Mouse (Mus musculus): ENCODE results near the gene Upb1. TPM values are rescaled to one million over a fixed set of nuclear protein-coding genes. Genes with fewer than 3 reads are reported as not detected.

The Upb1 gene
- polyA plus RNA-seq, 1 experiment from 2014 or later = 0.52 TPM

- Histone ChIP-seq H3K9ac (ENCODE audit: low read depth, low read length) (no peak overlapping the region), H3K4me2 (replicated peaks; ENCODE audit: low read depth) (no peak overlapping the region), H3K9me3 (ENCODE audit: control insufficient read depth) (no peaks in the 10 kb centered on the region), H3K4me3 (ENCODE audit: low read depth, low read length) (no peak overlapping the region), H3K36me3 (ENCODE audit: control insufficient read depth, insufficient read depth) (no peaks in the 10 kb centered on the region), H3K27me3 (replicated peaks; ENCODE audit: control insufficient read depth, insufficient read depth, low read length) (no peaks in the 10 kb centered on the region), H3K27ac (ENCODE audit: low read depth, low read length) (no peak overlapping the region), H3K4me1 (replicated peaks; ENCODE audit: control insufficient read depth, insufficient read depth, low read length) (no peaks in the 10 kb centered on the region)
- no peak for ATAC-seq
- no peak for TF ChIP-seq CTCF (IDR thresholded peaks at IDR 0.05; ENCODE audit: low read depth)
- 64% methylated on average over 4 of the region's 4 CpGs for WGBS
Observed at GRCm38 (mm10) chr10:75418747-75419146, 17.8 kb downstream of the Upb1 start.

- H3K4me2 ChIP-seq (replicated peaks; ENCODE audit: low read depth) = peak overlapping the region; percentile 35; the same call in 1 of the 2 replicates
- no peak overlapping the region for H3K4me3 ChIP-seq (ENCODE audit: low read depth, low read length)
- TF ChIP-seq CTCF (IDR thresholded peaks at IDR 0.05; ENCODE audit: low read depth) = no peak
- H3K9me3 ChIP-seq (ENCODE audit: control insufficient read depth) = no peaks in the 10 kb centered on the region
- H3K27me3 ChIP-seq (replicated peaks; ENCODE audit: control insufficient read depth, insufficient read depth, low read length) = no peaks in the 10 kb centered on the region
- ATAC-seq = no peak
- H3K9ac ChIP-seq (ENCODE audit: low read depth, low read length) = no peak overlapping the region
- no peak overlapping the region for H3K27ac ChIP-seq (ENCODE audit: low read depth, low read length)
- no peaks in the 10 kb centered on the region for H3K36me3 ChIP-seq (ENCODE audit: control insufficient read depth, insufficient read depth)
- H3K4me1 ChIP-seq (replicated peaks; ENCODE audit: control insufficient read depth, insufficient read depth, low read length) = no peaks in the 10 kb centered on the region; the same call in 1 of the 2 replicates
- 49% methylated on average over 10 of the region's 10 CpGs for WGBS
Observed at GRCm38 (mm10) chr10:75424498-75424901, 23.6 kb downstream of the Upb1 start.

GRCm38 (mm10) chr10:75428049-75429003 is 27.4 kb downstream of the Upb1 start:
- no peak overlapping the region; the same call in 1 of the 2 replicates for H3K4me2 ChIP-seq (replicated peaks; ENCODE audit: low read depth)
- ATAC-seq = no peak
- 74% methylated on average over 13 of the region's 13 CpGs for WGBS
- H3K4me3 ChIP-seq (ENCODE audit: low read depth, low read length) = no peak overlapping the region
- H3K9ac ChIP-seq (ENCODE audit: low read depth, low read length) = no peak overlapping the region
- no peak for TF ChIP-seq CTCF (IDR thresholded peaks at IDR 0.05; ENCODE audit: low read depth)
- H3K27me3 ChIP-seq (replicated peaks; ENCODE audit: control insufficient read depth, insufficient read depth, low read length) = no peaks in the 10 kb centered on the region
- no peak overlapping the region for H3K27ac ChIP-seq (ENCODE audit: low read depth, low read length)
- H3K36me3 ChIP-seq (ENCODE audit: control insufficient read depth, insufficient read depth) = no peaks in the 10 kb centered on the region
- no peaks in the 10 kb centered on the region for H3K9me3 ChIP-seq (ENCODE audit: control insufficient read depth)
- H3K4me1 ChIP-seq (replicated peaks; ENCODE audit: control insufficient read depth, insufficient read depth, low read length) = no peaks in the 10 kb centered on the region; the same call in 1 of the 2 replicates

GRCm38 (mm10) chr10:75429004-75429380 is 28.1 kb downstream of the Upb1 start:
- Histone ChIP-seq H3K27ac (ENCODE audit: low read depth, low read length) (peak overlapping the region; percentile 66; the same call in 1 of the 2 replicates), H3K36me3 (ENCODE audit: control insufficient read depth, insufficient read depth) (no peaks in the 10 kb centered on the region), H3K27me3 (replicated peaks; ENCODE audit: control insufficient read depth, insufficient read depth, low read length) (no peaks in the 10 kb centered on the region), H3K4me1 (replicated peaks; ENCODE audit: control insufficient read depth, insufficient read depth, low read length) (no peaks in the 10 kb centered on the region; the same call in 1 of the 2 replicates), H3K4me2 (replicated peaks; ENCODE audit: low read depth) (peak overlapping the region; percentile 55), H3K4me3 (ENCODE audit: low read depth, low read length) (no peak overlapping the region), H3K9ac (ENCODE audit: low read depth, low read length) (no peak overlapping the region), H3K9me3 (ENCODE audit: control insufficient read depth) (no peaks in the 10 kb centered on the region)
- TF ChIP-seq CTCF (IDR thresholded peaks at IDR 0.05; ENCODE audit: low read depth) = 0 out of 2 replicates have a peak, but pooled peaks have one; percentile 9
- WGBS = 24% methylated on average over 6 of the region's 6 CpGs
- peak; percentile 100 for ATAC-seq

GRCm38 (mm10) chr10:75429522-75430146 is 28.7 kb downstream of the Upb1 start:
- Histone ChIP-seq H3K9ac (ENCODE audit: low read depth, low read length) (no peak overlapping the region), H3K4me3 (ENCODE audit: low read depth, low read length) (no peak overlapping the region)

GRCm38 (mm10) chr10:75430147-75430537 is 29.2 kb downstream of the Upb1 start:
- no peak for TF ChIP-seq CTCF (IDR thresholded peaks at IDR 0.05; ENCODE audit: low read depth)
- no peak overlapping the region for H3K4me2 ChIP-seq (replicated peaks; ENCODE audit: low read depth)
- no peak overlapping the region for H3K27ac ChIP-seq (ENCODE audit: low read depth, low read length)
- no peak overlapping the region for H3K4me3 ChIP-seq (ENCODE audit: low read depth, low read length)
- no peaks in the 10 kb centered on the region for H3K4me1 ChIP-seq (replicated peaks; ENCODE audit: control insufficient read depth, insufficient read depth, low read length)
- no peaks in the 10 kb centered on the region for H3K9me3 ChIP-seq (ENCODE audit: control insufficient read depth)
- no peak for ATAC-seq
- no peaks in the 10 kb centered on the region for H3K36me3 ChIP-seq (ENCODE audit: control insufficient read depth, insufficient read depth)
- H3K9ac ChIP-seq (ENCODE audit: low read depth, low read length) = no peak overlapping the region
- no peaks in the 10 kb centered on the region for H3K27me3 ChIP-seq (replicated peaks; ENCODE audit: control insufficient read depth, insufficient read depth, low read length)
- 91% methylated on average over 5 of the region's 5 CpGs for WGBS

More at GRCm38 (mm10) chr10:75429522-75430146, 28.7 kb downstream of the Upb1 start:
- Histone ChIP-seq H3K4me2 (replicated peaks; ENCODE audit: low read depth) (peak overlapping the region; percentile 55), H3K4me1 (replicated peaks; ENCODE audit: control insufficient read depth, insufficient read depth, low read length) (no peaks in the 10 kb centered on the region), H3K27me3 (replicated peaks; ENCODE audit: control insufficient read depth, insufficient read depth, low read length) (no peaks in the 10 kb centered on the region), H3K9me3 (ENCODE audit: control insufficient read depth) (no peaks in the 10 kb centered on the region), H3K27ac (ENCODE audit: low read depth, low read length) (peak overlapping the region; percentile 66; the same call in 1 of the 2 replicates), H3K36me3 (ENCODE audit: control insufficient read depth, insufficient read depth) (no peaks in the 10 kb centered on the region)
- WGBS = 74% methylated on average over 7 of the region's 7 CpGs
- ATAC-seq = peak; percentile 50; the same call in 1 of the 2 replicates
- TF ChIP-seq CTCF (IDR thresholded peaks at IDR 0.05; ENCODE audit: low read depth) = no peak
